Mouse (Mus musculus): Measurements from ENCODE around the gene Timm13. TPM values are rescaled to one million over a fixed set of nuclear protein-coding genes. Genes with fewer than 3 reads are reported as not detected.

Gene Timm13
- polyA plus RNA-seq, 2 experiments = 114 to 208 TPM

DNA sequence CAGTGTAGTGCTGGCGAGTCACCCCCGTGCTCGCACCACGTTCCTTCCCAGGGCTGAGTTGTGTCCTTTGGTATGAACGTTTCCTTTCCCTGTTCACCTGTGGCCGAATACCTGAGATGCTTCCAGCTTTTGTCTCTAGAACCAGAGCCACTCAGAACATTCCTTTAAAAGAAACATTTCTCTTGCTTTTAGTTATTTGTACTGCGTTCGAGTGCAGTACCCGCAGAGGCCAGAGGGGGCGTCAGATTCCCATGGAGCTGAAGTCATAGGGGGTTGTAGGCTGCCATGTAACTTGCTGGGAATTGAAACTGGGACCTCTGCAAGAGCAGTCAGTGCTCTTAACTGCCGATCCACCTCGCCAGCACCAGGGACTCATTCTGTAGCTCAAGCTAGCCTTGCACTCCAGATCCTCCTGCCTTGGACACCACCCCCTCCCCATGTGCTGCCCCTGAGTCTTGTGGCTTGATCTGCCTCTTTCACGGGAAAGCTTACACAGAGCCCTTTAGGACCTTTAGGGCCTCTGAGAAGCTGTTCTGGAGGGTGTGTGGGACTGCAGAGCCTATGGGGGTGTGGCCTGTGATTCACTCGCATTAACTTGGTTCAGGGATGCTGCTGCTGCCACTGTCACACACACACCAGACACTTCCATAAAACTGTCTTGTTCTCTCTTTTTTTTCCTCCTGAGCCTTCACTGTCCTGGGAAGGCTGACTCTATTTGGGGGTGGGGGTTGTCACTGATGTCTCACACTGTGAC is 46.1 kb upstream of the Timm13 start:
- Histone ChIP-seq H3K27me3 (ENCODE audit: control insufficient read depth, insufficient read depth, low read length) (no peaks in the 10 kb centered on the region), H3K36me3 (replicated peaks; ENCODE audit: control insufficient read depth, insufficient read depth, low read depth) (no peaks in the 10 kb centered on the region), H3K4me2 (ENCODE audit: low read depth) (no peak overlapping the region), H3K4me3 (ENCODE audit: insufficient read depth in 1 of 2, low read depth in 2 of 2, low read length in 2 of 2) (no peak overlapping the region), H3K9me3 (ENCODE audit: control insufficient read depth, low read length) (no peaks in the 10 kb centered on the region), H3K27ac (no peak overlapping the region), H3K9ac (replicated peaks) (no peak overlapping the region), H3K4me1 (replicated peaks; ENCODE audit: control insufficient read depth in 2 of 2, insufficient read depth in 2 of 2, low read length in 1 of 2) (peaks cover 0 to 9% of the 10 kb centered on the region in 2 experiments; a peak in 2 of 4 replicates)
- no peak for DNase-seq (ENCODE audit: low read depth in 3 of 3, low spot score in 3 of 3)
- no peak for TF ChIP-seq EP300 (IDR thresholded peaks at IDR 0.05; ENCODE audit: low read depth)
- TF ChIP-seq CTCF (IDR thresholded peaks at IDR 0.05; ENCODE audit: low read depth) = peak; percentile 67
- 58% methylated on average over 14 of the region's 14 CpGs for WGBS (ENCODE audit: insufficient replicate concordance)
- no peak for ATAC-seq (ENCODE audit: insufficient read depth)

DNA sequence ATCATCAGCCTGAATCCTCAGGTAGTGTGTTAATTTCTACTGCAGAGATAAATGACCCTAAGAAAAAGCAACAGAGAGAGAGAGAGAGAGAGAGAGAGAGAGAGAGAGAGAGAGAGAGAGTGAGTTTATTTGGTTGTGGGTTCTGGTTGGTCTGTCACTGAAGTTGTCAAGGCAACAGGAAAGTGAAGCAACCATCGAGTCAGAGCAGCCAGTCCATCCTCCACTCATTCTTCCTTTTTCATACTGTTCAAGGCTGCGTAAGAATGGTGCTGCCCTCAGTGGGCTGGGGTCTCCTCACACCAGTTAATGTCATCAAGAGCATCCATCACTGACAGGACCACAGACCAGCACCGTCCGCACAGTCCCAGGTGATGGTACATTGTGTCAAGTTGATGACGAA is 43.5 kb upstream of the Timm13 start:
- no peaks in the 10 kb centered on the region for H3K9me3 ChIP-seq (ENCODE audit: control insufficient read depth, low read length)
- TF ChIP-seq EP300 (IDR thresholded peaks at IDR 0.05; ENCODE audit: low read depth) (no peak), CTCF (IDR thresholded peaks at IDR 0.05; ENCODE audit: low read depth) (no peak)
- H3K27me3 ChIP-seq (ENCODE audit: control insufficient read depth, insufficient read depth, low read length) = no peaks in the 10 kb centered on the region
- DNase-seq (ENCODE audit: low read depth in 3 of 3, low spot score in 3 of 3) (no peak), ATAC-seq (ENCODE audit: insufficient read depth) (no peak)
- no peak overlapping the region for H3K4me3 ChIP-seq (ENCODE audit: insufficient read depth in 1 of 2, low read depth in 2 of 2, low read length in 2 of 2)
- peaks cover 9 to 19% of the 10 kb centered on the region in 2 experiments for H3K4me1 ChIP-seq (replicated peaks; ENCODE audit: control insufficient read depth in 2 of 2, insufficient read depth in 2 of 2, low read length in 1 of 2)
- H3K36me3 ChIP-seq (replicated peaks; ENCODE audit: control insufficient read depth, insufficient read depth, low read depth) = no peaks in the 10 kb centered on the region
- WGBS (ENCODE audit: insufficient replicate concordance) = 62% methylated on average over 5 of the region's 5 CpGs
- no peak overlapping the region for H3K27ac ChIP-seq
- H3K4me2 ChIP-seq (ENCODE audit: low read depth) = no peak overlapping the region
- H3K9ac ChIP-seq (replicated peaks) = no peak overlapping the region

DNA sequence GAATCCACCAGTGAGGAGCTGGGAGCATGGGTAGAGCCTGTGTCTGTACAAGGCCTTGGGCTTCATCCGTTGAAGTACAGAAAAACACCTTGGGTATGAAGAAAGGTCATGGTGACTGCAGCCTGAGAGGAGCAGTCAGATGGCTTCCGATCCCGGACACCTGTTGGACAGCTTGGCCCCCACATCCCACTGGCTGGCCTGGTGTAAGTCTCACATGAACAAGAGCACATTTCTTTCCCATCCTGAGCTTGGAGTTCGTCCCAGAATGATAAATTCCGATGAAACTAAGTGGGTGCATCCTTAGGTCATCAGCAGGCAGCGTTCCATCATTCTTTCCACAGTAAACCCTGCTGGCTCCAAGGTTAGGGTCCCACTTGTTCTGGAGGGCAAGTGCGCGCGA is 42.9 kb upstream of the Timm13 start:
- Histone ChIP-seq H3K27me3 (ENCODE audit: control insufficient read depth, insufficient read depth, low read length) (peaks cover 4% of the 10 kb centered on the region), H3K9me3 (ENCODE audit: control insufficient read depth, low read length) (no peaks in the 10 kb centered on the region), H3K4me1 (replicated peaks; ENCODE audit: control insufficient read depth in 2 of 2, insufficient read depth in 2 of 2, low read length in 1 of 2) (peaks cover 9 to 19% of the 10 kb centered on the region in 2 experiments), H3K4me3 (ENCODE audit: insufficient read depth in 1 of 2, low read depth in 2 of 2, low read length in 2 of 2) (no peak overlapping the region), H3K9ac (replicated peaks) (no peak overlapping the region), H3K36me3 (replicated peaks; ENCODE audit: control insufficient read depth, insufficient read depth, low read depth) (no peaks in the 10 kb centered on the region), H3K27ac (no peak overlapping the region), H3K4me2 (ENCODE audit: low read depth) (no peak overlapping the region)
- TF ChIP-seq EP300 (IDR thresholded peaks at IDR 0.05; ENCODE audit: low read depth) (no peak), CTCF (IDR thresholded peaks at IDR 0.05; ENCODE audit: low read depth) (no peak)
- no peak for ATAC-seq (ENCODE audit: insufficient read depth)
- 67% methylated on average over 9 of the region's 9 CpGs for WGBS (ENCODE audit: insufficient replicate concordance)
- DNase-seq (ENCODE audit: low read depth in 3 of 3, low spot score in 3 of 3) = no peak

DNA sequence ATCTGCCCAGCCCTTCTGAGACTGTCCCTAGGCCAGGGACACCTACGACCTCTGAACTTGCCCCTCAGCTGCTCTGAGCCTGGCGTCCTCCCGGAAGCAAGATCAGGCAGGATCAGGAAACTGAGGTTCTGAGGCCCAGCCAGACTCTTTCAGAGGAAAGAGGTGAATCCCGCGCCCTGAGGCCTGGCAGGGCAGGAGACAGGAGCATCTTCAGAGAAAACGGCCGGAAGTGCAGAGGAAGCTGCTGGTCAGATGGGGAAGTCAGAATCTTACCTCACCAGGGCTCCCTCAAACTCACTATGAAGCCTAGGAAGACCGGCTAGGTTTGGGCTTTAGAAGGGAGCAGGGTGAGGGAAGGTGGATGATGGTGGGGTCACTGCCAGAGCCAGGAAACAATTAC is 42.1 kb upstream of the Timm13 start:
- no peak for DNase-seq (ENCODE audit: low read depth in 3 of 3, low spot score in 3 of 3)

DNA sequence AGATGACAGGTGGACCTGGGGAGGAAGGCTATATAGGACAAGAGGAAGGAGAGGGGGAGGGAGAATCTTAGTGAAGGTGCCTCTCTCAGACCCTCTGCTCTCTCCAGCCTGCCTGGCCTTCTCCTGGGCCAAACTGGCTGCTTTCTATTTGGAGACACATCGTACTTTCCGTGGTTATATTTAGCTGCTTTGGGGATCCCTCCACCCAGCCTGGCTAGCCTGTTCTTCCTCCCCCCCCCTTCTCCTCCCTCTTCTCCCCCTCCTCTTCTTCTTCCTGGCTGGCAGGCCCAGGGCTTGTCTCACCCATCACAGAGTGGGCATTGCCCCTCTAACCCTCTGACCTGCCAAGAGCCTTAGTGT is 40.2 kb upstream of the Timm13 start:
- no peaks in the 10 kb centered on the region for H3K36me3 ChIP-seq (replicated peaks; ENCODE audit: control insufficient read depth, insufficient read depth, low read depth)

More for the DNA sequence above, 42.1 kb upstream of the Timm13 start:
- Histone ChIP-seq H3K36me3 (replicated peaks; ENCODE audit: control insufficient read depth, insufficient read depth, low read depth) (no peaks in the 10 kb centered on the region), H3K9ac (replicated peaks) (no peak overlapping the region), H3K4me3 (ENCODE audit: insufficient read depth in 1 of 2, low read depth in 2 of 2, low read length in 2 of 2) (no peak overlapping the region), H3K9me3 (ENCODE audit: control insufficient read depth, low read length) (no peaks in the 10 kb centered on the region), H3K4me2 (ENCODE audit: low read depth) (no peak overlapping the region), H3K4me1 (replicated peaks; ENCODE audit: control insufficient read depth in 2 of 2, insufficient read depth in 2 of 2, low read length in 1 of 2) (peaks cover 9 to 19% of the 10 kb centered on the region in 2 experiments), H3K27ac (no peak overlapping the region), H3K27me3 (ENCODE audit: control insufficient read depth, insufficient read depth, low read length) (peaks cover 10% of the 10 kb centered on the region)
- WGBS (ENCODE audit: insufficient replicate concordance) = 12% methylated on average over 8 of the region's 8 CpGs
- no peak for TF ChIP-seq EP300 (IDR thresholded peaks at IDR 0.05; ENCODE audit: low read depth)
- TF ChIP-seq CTCF (IDR thresholded peaks at IDR 0.05; ENCODE audit: low read depth) = no peak
- ATAC-seq (ENCODE audit: insufficient read depth) = no peak

More for the DNA sequence above, 40.2 kb upstream of the Timm13 start:
- Histone ChIP-seq H3K4me3 (ENCODE audit: insufficient read depth in 1 of 2, low read depth in 2 of 2, low read length in 2 of 2) (no peak overlapping the region), H3K4me2 (ENCODE audit: low read depth) (no peak overlapping the region), H3K27ac (no peak overlapping the region), H3K4me1 (replicated peaks; ENCODE audit: control insufficient read depth in 2 of 2, insufficient read depth in 2 of 2, low read length in 1 of 2) (peaks cover 9 to 19% of the 10 kb centered on the region in 2 experiments), H3K9ac (replicated peaks) (no peak overlapping the region), H3K9me3 (ENCODE audit: control insufficient read depth, low read length) (no peaks in the 10 kb centered on the region), H3K27me3 (ENCODE audit: control insufficient read depth, insufficient read depth, low read length) (peaks cover 29% of the 10 kb centered on the region)
- DNase-seq (ENCODE audit: low read depth in 3 of 3, low spot score in 3 of 3) (no peak), ATAC-seq (ENCODE audit: insufficient read depth) (no peak)
- no peak for TF ChIP-seq CTCF (IDR thresholded peaks at IDR 0.05; ENCODE audit: low read depth)
- TF ChIP-seq EP300 (IDR thresholded peaks at IDR 0.05; ENCODE audit: low read depth) = no peak
- WGBS (ENCODE audit: insufficient replicate concordance) = 22% methylated on average over 2 of the region's 2 CpGs

All from liver, embryonic 14.5 days (tissue).